Mouse (Mus musculus) cerebellum, adult 2 months (tissue): Measurements from ENCODE around the gene Fam20a. TPM values are rescaled to one million over a fixed set of nuclear protein-coding genes. Genes with fewer than 3 reads are reported as not detected.
"Not testable (repeated sequence)": the region's sequence is repeated elsewhere in the genome, so short reads cannot be mapped to it uniquely, and the experiment has no call there.

Experiments
- DNase-seq, 2 experiments: peaks; one replicate each; pipeline ENCODE4 v3.0.0; 2021
- H3K27ac ChIP-seq: fragments of 200-500 bp; 2 replicates; pipeline ENCODE4 v1.5.1; 2012; ENCODE audit warnings: low read length, control low read depth, inconsistent platforms; ENCODE audit not compliant: insufficient read depth
- H3K27me3 ChIP-seq: fragments of 200-500 bp; 2 replicates; pipeline ENCODE4 v1.6.1; 2012; ENCODE audit warnings: inconsistent platforms, mild to moderate bottlenecking, low read length, moderate library complexity; ENCODE audit not compliant: control insufficient read depth, insufficient read depth
- H3K4me1 ChIP-seq: fragments of 200-500 bp; 2 replicates; pipeline ENCODE4 v1.6.1; 2011; ENCODE audit warnings: low read length; ENCODE audit not compliant: control insufficient read depth, insufficient read depth
- H3K4me3 ChIP-seq: fragments of 200-500 bp; replicated peaks from 2 replicates; pipeline ENCODE3; 2011; ENCODE audit warnings: mild to moderate bottlenecking, low read depth, low read length, control low read depth; ENCODE audit not compliant: insufficient read depth
- CTCF ChIP-seq: fragments of 200-500 bp; IDR thresholded peaks from 2 replicates; pipeline ENCODE4 v1.5.1; 2011; ENCODE audit warnings: low read depth, mild to moderate bottlenecking, control low read depth, low read length, moderate library complexity, borderline replicate concordance; ENCODE audit not compliant: insufficient read depth
- POLR2A ChIP-seq: fragments of 200-500 bp; IDR thresholded peaks from 2 replicates; pipeline ENCODE4 v1.6.1; 2011; ENCODE audit warnings: low read length, control low read depth, borderline replicate concordance; ENCODE audit not compliant: insufficient read depth
- WGBS: fragments of 180-500 bp; shearing (Covaris S2); methylation state at CpG from one replicate; pipeline ENCODE4 v1.1.7; 2018; 5-methylcytosine and 5-hydroxymethylcytosine counted together
- polyA plus RNA-seq: library from polyadenylated mRNA; depleted of rRNA; stranded (reverse); fragments of >200 nt; gene quantifications from 2 replicates; pipeline ENCODE4 v1.2.3, GENCODE M21; 2012

Fam20a gene
- polyA plus RNA-seq, 1 experiment = 22.3 TPM

DNA sequence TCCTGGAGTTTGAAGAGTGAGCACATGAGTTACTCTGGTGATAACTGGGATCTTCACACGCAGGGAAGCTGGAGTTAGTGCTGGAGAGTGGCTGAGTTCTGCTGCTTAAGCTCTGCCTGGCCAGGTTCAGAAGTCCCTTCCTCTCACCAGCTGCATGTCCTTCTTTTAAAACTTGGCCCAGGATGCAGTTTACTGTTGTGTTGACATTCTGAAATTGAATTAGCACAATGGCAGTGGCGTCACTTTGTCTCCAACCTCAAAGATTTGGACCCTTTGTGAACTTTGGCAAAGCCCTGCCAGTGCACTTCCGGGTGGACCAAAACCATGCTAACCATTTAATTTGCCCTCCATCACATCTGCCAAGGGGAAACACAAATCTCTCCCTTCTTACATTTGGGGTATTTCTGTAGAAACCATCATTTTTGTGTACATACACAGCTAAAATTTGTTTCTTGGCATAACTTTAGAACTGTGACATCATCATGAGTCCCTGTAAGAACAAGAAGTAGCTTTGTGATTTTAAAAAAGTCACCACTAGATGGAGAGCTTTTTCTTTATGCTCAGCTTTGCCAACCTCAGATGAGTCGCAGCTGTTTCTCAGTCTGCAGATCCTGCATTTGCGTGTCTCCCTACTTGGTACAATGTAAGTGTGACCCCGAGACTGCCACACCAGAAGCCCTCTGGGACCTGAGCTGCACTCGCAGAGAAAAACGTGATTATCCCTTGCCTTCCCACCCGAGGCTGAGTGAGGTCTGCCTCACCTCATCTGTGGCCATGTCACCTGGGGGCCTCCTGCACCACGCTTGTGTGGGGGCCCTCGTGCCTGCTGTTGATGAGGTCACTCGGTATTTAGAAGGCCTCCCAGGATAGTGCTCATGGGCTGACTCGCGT, 51.8 kb downstream of the Fam20a start:
- H3K27ac ChIP-seq = 0 out of 2 replicates have a peak overlapping the region, but pooled peaks have one; percentile 38
- no peaks in the 10 kb centered on the region for H3K27me3 ChIP-seq
- DNase-seq = peak in 1 of 2 experiments; percentile 23
- 40% methylated on average over 14 of the region's 14 CpGs for WGBS
- no peak overlapping the region for H3K4me3 ChIP-seq
- TF ChIP-seq CTCF (0 out of 2 replicates have a peak, but pooled peaks have one; percentile 7), POLR2A (no peak)
- peaks cover 3% of the 10 kb centered on the region; the same call in 1 of the 2 replicates for H3K4me1 ChIP-seq

DNA sequence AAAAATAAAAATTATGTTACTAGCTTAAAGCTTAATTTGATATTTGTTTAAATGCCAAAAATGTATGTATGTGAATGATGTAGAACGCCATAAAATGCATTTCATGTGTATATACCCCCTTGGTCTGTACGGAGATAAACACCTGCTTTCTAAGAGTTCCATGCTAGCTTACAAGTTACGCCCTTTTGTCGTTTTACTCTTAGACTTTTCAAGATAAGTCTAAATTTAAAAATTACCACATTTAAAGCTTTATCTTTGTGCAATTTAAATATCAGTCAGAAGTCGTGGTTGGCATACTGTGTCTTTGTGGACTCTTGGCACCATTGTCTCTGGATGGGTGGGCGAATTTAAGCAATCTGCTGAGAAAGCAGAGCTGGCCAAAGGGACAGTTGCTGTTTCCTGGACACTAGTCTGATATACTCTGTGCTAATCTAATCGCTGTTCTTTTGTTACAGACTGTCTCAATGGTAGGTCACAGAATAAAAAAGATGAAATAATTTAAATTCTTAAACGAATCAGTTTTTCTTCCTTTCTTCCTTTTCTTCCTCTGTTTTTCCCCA, 52.9 kb downstream of the Fam20a start:
- H3K27me3 ChIP-seq = no peaks in the 10 kb centered on the region
- DNase-seq = no peak
- H3K27ac ChIP-seq = no peak overlapping the region
- H3K4me3 ChIP-seq = no peak overlapping the region
- TF ChIP-seq CTCF = no peak
- no peak for TF ChIP-seq POLR2A
- 49% methylated on average over 8 of the region's 8 CpGs for WGBS
- H3K4me1 ChIP-seq = peaks cover 3% of the 10 kb centered on the region; the same call in 1 of the 2 replicates

GRCm38 (mm10) chr11:109668115-109668725, 53.9 kb downstream of the Fam20a start:
- Histone ChIP-seq H3K27ac (no peak overlapping the region), H3K4me3 (no peak overlapping the region), H3K4me1 (peaks cover 3% of the 10 kb centered on the region; the same call in 1 of the 2 replicates), H3K27me3 (no peaks in the 10 kb centered on the region)
- no peak for TF ChIP-seq POLR2A
- WGBS = 72% methylated on average over 8 of the region's 8 CpGs
- DNase-seq = no peak

GRCm38 (mm10) chr11:109667371-109667770, 54.7 kb downstream of the Fam20a start:
- Histone ChIP-seq H3K27me3 (no peaks in the 10 kb centered on the region), H3K27ac (no peak overlapping the region), H3K4me1 (peaks cover 3% of the 10 kb centered on the region; the same call in 1 of the 2 replicates), H3K4me3 (no peak overlapping the region)
- DNase-seq = no peak
- TF ChIP-seq POLR2A (no peak), CTCF (no peak)
- WGBS = 73% methylated on average over 19 of the region's 19 CpGs

- Histone ChIP-seq H3K27me3 (no peaks in the 10 kb centered on the region), H3K4me1 (peaks cover 3% of the 10 kb centered on the region; the same call in 1 of the 2 replicates), H3K4me3 (no peak overlapping the region), H3K27ac (no peak overlapping the region)
- DNase-seq = no peak
- no peak for TF ChIP-seq CTCF
- 79% methylated on average over 13 of the region's 13 CpGs for WGBS
Measured at GRCm38 (mm10) chr11:109666411-109666810, 55.7 kb downstream of the Fam20a start.

DNA sequence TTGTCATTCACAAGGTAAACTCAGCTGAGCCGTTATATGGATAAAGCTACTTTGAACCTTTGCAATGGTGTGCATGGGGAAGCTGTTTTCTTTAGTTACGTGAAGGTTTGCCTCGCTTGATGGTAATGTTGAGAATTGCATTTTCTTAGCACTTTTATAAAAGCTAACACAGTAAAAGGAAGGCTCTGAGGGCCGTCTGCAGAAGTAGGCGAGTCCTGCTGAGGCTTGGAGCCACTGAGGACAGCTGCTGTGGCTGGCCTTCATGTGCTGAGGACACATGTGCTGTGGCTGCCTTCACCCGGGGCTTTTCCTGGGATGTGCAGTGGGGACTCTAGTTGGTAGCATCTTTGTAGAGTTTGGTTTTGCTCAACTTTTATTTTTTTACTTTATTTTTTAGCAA, 56.7 kb downstream of the Fam20a start:
- H3K27ac ChIP-seq = no peak overlapping the region

GRCm38 (mm10) chr11:109664293-109664692, 57.8 kb downstream of the Fam20a start:
- WGBS = 82% methylated on average over 13 of the region's 13 CpGs
- no peak for TF ChIP-seq CTCF
- no peak for TF ChIP-seq POLR2A
- Histone ChIP-seq H3K4me3 (no peak overlapping the region), H3K27ac (no peak overlapping the region), H3K27me3 (no peaks in the 10 kb centered on the region), H3K4me1 (peaks cover 3% of the 10 kb centered on the region; the same call in 1 of the 2 replicates)
- no peak for DNase-seq

More for the DNA sequence above, 56.7 kb downstream of the Fam20a start:
- 61% methylated on average over 6 of the region's 6 CpGs for WGBS
- no peaks in the 10 kb centered on the region for H3K27me3 ChIP-seq
- TF ChIP-seq POLR2A = no peak
- no peak for TF ChIP-seq CTCF
- no peak overlapping the region for H3K4me3 ChIP-seq
- DNase-seq = no peak
- H3K4me1 ChIP-seq = 0 out of 2 replicates have a peak, but pooled peaks cover under 1% of the 10 kb centered on the region

- not testable (repeated sequence) for H3K27me3 ChIP-seq, H3K4me1 ChIP-seq, DNase-seq, H3K4me3 ChIP-seq, H3K27ac ChIP-seq
- 85% methylated on average over 8 of the region's 8 CpGs for WGBS
Measured at GRCm38 (mm10) chr11:109660526-109660925, 61.6 kb downstream of the Fam20a start.
